Mouse (Mus musculus) limb, embryonic 11.5 days (tissue): ENCODE measurements around the gene Cdca3. TPM values are rescaled to one million over a fixed set of nuclear protein-coding genes. Genes with fewer than 3 reads are reported as not detected.
"Not testable (repeated sequence)": the region's sequence is repeated elsewhere in the genome, so short reads cannot be mapped to it uniquely, and the experiment has no call there.

Experiments used
- ATAC-seq: fragments of 200-750 bp; cut with Nextera tagmentation; 2 replicates; pipeline ENCODE4 v1.8.0; 2017; ENCODE audit warnings: low read depth; ENCODE audit not compliant: insufficient number of reproducible peaks, low FRiP score, low TSS enrichment
- DNase-seq: peaks from one replicate; pipeline ENCODE4 v3.0.0-alpha.2; 2015; ENCODE audit warnings: low spot score
- H3K27ac ChIP-seq: fragments of 300-500 bp; sonication (generic); replicated peaks from 2 replicates; pipeline ENCODE4 v1.5.1; 2014; ENCODE audit warnings: low read depth, mild to moderate bottlenecking, low read length
- H3K27me3 ChIP-seq: fragments of 300-500 bp; sonication (generic); 2 replicates; pipeline ENCODE4 v1.6.1; 2014; ENCODE audit warnings: mild to moderate bottlenecking, low read length, mixed read lengths; ENCODE audit not compliant: control insufficient read depth, insufficient read depth
- H3K36me3 ChIP-seq: fragments of 300-500 bp; sonication (generic); 2 replicates; pipeline ENCODE4 v1.6.1; 2014; ENCODE audit warnings: mild to moderate bottlenecking, low read length, moderate library complexity, mixed read lengths; ENCODE audit not compliant: control insufficient read depth, insufficient read depth
- H3K4me1 ChIP-seq: fragments of 300-500 bp; sonication (generic); 2 replicates; pipeline ENCODE4 v1.6.1; 2014; ENCODE audit warnings: low read length, mixed read lengths; ENCODE audit not compliant: control insufficient read depth, insufficient read depth
- H3K4me2 ChIP-seq: fragments of 300-500 bp; sonication (generic); 2 replicates; pipeline ENCODE4 v1.6.1; 2014; ENCODE audit warnings: low read depth, mild to moderate bottlenecking, moderate library complexity; ENCODE audit not compliant: severe bottlenecking
- H3K4me3 ChIP-seq: fragments of 300-500 bp; sonication (generic); 2 replicates; pipeline ENCODE4 v1.5.1; 2014; ENCODE audit warnings: low read depth, low read length
- H3K9ac ChIP-seq: fragments of 300-500 bp; sonication (generic); 2 replicates; pipeline ENCODE4 v1.6.1; 2014; ENCODE audit warnings: mild to moderate bottlenecking, low read length
- H3K9me3 ChIP-seq: fragments of 300-500 bp; sonication (generic); 2 replicates; pipeline ENCODE4 v1.6.1; 2016; ENCODE audit warnings: low read length; ENCODE audit not compliant: control insufficient read depth
- WGBS: fragments of 180-500 bp; shearing (Covaris S2); extraction: QIAGEN DNeasy Blood & Tissue Kit; methylation state at CpG from one replicate; pipeline ENCODE4 v1.1.7; 2014; 5-methylcytosine and 5-hydroxymethylcytosine counted together
- polyA plus RNA-seq: library from polyadenylated mRNA; unstranded; fragments of >200 nt; fragmentation: Nextera tagmentation; extraction: Ambion mirVana; gene quantifications from 2 replicates; pipeline ENCODE4 v1.2.1, GENCODE M21; 2014

Cdca3 gene
- polyA plus RNA-seq, 1 experiment from 2014 or later, result 243 TPM

GRCm38 (mm10) chr6:124791911-124792310 lies 37.4 kb upstream of the Cdca3 start:
- no peaks in the 10 kb centered on the region for H3K36me3 ChIP-seq

GRCm38 (mm10) chr6:124795781-124796180 lies 33.6 kb upstream of the Cdca3 start:
- Histone ChIP-seq H3K4me3 (no peak overlapping the region), H3K27me3 (no peaks in the 10 kb centered on the region), H3K9ac (no peak overlapping the region), H3K4me1 (no peaks in the 10 kb centered on the region), H3K9me3 (no peaks in the 10 kb centered on the region), H3K4me2 (no peak overlapping the region), H3K36me3 (no peaks in the 10 kb centered on the region), H3K27ac (no peak overlapping the region)
- 79% methylated on average over 4 of the region's 4 CpGs for WGBS
- DNase-seq (no peak), ATAC-seq (no peak)

More at GRCm38 (mm10) chr6:124791911-124792310, 37.4 kb upstream of the Cdca3 start:
- no peak overlapping the region for H3K4me3 ChIP-seq
- H3K27ac ChIP-seq, result no peak overlapping the region
- H3K4me2 ChIP-seq, result no peak overlapping the region
- whole genome bisulfite sequencing, result 89% methylated on average over 3 of the region's 3 CpGs
- no peak for ATAC-seq
- H3K27me3 ChIP-seq, result no peaks in the 10 kb centered on the region
- no peak overlapping the region for H3K9ac ChIP-seq
- DNase-seq, result no peak
- H3K4me1 ChIP-seq, result no peaks in the 10 kb centered on the region
- H3K9me3 ChIP-seq, result no peaks in the 10 kb centered on the region

GRCm38 (mm10) chr6:124796200-124796599 lies 33.1 kb upstream of the Cdca3 start:
- H3K9ac ChIP-seq, result no peak overlapping the region
- no peaks in the 10 kb centered on the region for H3K36me3 ChIP-seq
- WGBS, result 85% methylated on average over 2 of the region's 2 CpGs
- no peak for ATAC-seq
- no peak for DNase-seq
- H3K4me1 ChIP-seq, result no peaks in the 10 kb centered on the region
- H3K27me3 ChIP-seq, result no peaks in the 10 kb centered on the region
- no peak overlapping the region for H3K27ac ChIP-seq
- no peak overlapping the region for H3K4me3 ChIP-seq
- no peak overlapping the region for H3K4me2 ChIP-seq
- H3K9me3 ChIP-seq, result no peaks in the 10 kb centered on the region

- not testable (repeated sequence) for H3K4me1 ChIP-seq, H3K4me3 ChIP-seq, H3K9me3 ChIP-seq, H3K27me3 ChIP-seq, H3K27ac ChIP-seq, H3K36me3 ChIP-seq, H3K9ac ChIP-seq
- WGBS, result 18% methylated on average over 4 of the region's 9 CpGs
- ATAC-seq (peak; percentile 48; the same call in 1 of the 2 replicates), DNase-seq (peak; percentile 48)
- H3K4me2 ChIP-seq, result peak overlapping the region; percentile 17; the same call in 1 of the 2 replicates
These were observed 26.9 kb upstream of the Cdca3 start for GRCm38 (mm10) chr6:124802400-124802799.

- H3K9me3 ChIP-seq, result no peaks in the 10 kb centered on the region
- no peak overlapping the region for H3K4me2 ChIP-seq
- ATAC-seq, result no peak
- H3K9ac ChIP-seq, result no peak overlapping the region
- H3K36me3 ChIP-seq, result no peaks in the 10 kb centered on the region
- WGBS, result 81% methylated on average over 3 of the region's 3 CpGs
- no peak overlapping the region for H3K4me3 ChIP-seq
- no peak overlapping the region for H3K27ac ChIP-seq
- H3K27me3 ChIP-seq, result no peaks in the 10 kb centered on the region
- H3K4me1 ChIP-seq, result 0 out of 2 replicates have a peak, but pooled peaks cover 3% of the 10 kb centered on the region
- DNase-seq, result no peak
These were observed 26.3 kb upstream of the Cdca3 start for GRCm38 (mm10) chr6:124803061-124803460.

- ATAC-seq, H3K27me3 ChIP-seq, H3K27ac ChIP-seq, DNase-seq, H3K36me3 ChIP-seq, H3K4me2 ChIP-seq, H3K9ac ChIP-seq, H3K4me3 ChIP-seq, H3K9me3 ChIP-seq, H3K4me1 ChIP-seq: not testable (repeated sequence)
- WGBS, result 94% methylated on average over 4 of the region's 4 CpGs
These were observed 25.7 kb upstream of the Cdca3 start for GRCm38 (mm10) chr6:124803691-124804090.

GRCm38 (mm10) chr6:124804341-124804740 lies 25.0 kb upstream of the Cdca3 start:
- DNase-seq (no peak), ATAC-seq (no peak)
- Histone ChIP-seq H3K9ac (no peak overlapping the region), H3K27ac (no peak overlapping the region), H3K27me3 (no peaks in the 10 kb centered on the region), H3K4me3 (no peak overlapping the region), H3K4me1 (0 out of 2 replicates have a peak, but pooled peaks cover 3% of the 10 kb centered on the region), H3K9me3 (no peaks in the 10 kb centered on the region), H3K4me2 (no peak overlapping the region), H3K36me3 (no peaks in the 10 kb centered on the region)
- 94% methylated on average over 3 of the region's 3 CpGs for WGBS

GRCm38 (mm10) chr6:124805341-124806321 lies 23.7 kb upstream of the Cdca3 start:
- H3K9ac ChIP-seq, result peak overlapping the region; percentile 58
- 0 out of 2 replicates have a peak, but pooled peaks cover 7% of the 10 kb centered on the region for H3K4me1 ChIP-seq
- no peaks in the 10 kb centered on the region for H3K36me3 ChIP-seq
- peak overlapping the region; percentile 88 for H3K27ac ChIP-seq
- H3K4me2 ChIP-seq, result peak overlapping the region; percentile 75
- peak; percentile 93 for DNase-seq
- 3% methylated on average over 34 of the region's 34 CpGs for WGBS
- H3K27me3 ChIP-seq, result no peaks in the 10 kb centered on the region
- peak; percentile 71 for ATAC-seq
- no peaks in the 10 kb centered on the region for H3K9me3 ChIP-seq
- H3K4me3 ChIP-seq, result peak overlapping the region; percentile 39
